ENCODE assay signal across 7 mouse cellular contexts in the genomic region with DNA sequence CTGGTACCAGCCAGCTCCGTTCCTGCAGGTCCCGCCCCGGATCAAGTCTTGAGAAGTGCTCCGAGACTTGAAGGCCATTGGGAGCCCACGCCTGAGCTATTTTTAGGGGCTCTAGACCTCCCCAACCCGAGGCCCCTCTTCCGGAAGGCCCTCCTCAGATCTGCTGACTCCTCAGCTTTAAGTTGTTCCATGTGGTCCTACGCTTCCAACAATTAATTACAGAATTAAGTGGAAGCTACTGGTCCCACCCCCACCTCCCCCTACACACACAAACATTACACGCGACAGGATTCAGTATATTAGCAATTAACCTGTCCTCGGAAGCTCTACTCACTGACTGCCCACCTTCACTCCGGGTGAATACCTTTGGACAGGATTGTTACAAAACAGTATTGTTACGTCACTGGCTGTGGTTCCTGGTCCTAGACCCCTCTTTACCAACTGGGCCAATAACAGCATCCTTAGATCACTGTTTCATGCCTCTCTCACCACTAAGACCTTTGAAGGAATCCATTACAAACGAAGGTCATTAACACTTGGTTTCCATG. TPM values are rescaled to one million over a fixed set of nuclear protein-coding genes. Genes with fewer than 3 reads are reported as not detected.
DNase-seq lines count a peak whose midpoint lies in the region; ATAC-seq and TF ChIP-seq lines count a peak whose summit lies in the region.

No protein-coding gene starts in this region.

- H3K4me2 ChIP-seq in forebrain, embryonic 14.5 days (ENCODE audit: low read length) = peak overlapping the region; percentile 57
- H3K4me2 ChIP-seq in liver, embryonic 11.5 days = peak overlapping the region; percentile 66

- TF ChIP-seq POLR2A in spleen, adult 2 months (IDR thresholded peaks at IDR 0.05; ENCODE audit: low read depth, low read length) = no peak

- H3K9me3 ChIP-seq in forebrain, embryonic 14.5 days (replicated peaks; ENCODE audit: control insufficient read depth, low read length) = no peaks in the 10 kb centered on the region
- no peaks in the 10 kb centered on the region for H3K9me3 ChIP-seq in liver, embryonic 11.5 days (ENCODE audit: control insufficient read depth, low read length)

- H3K4me3 ChIP-seq in spleen, adult 2 months (ENCODE audit: extremely low read depth, insufficient read depth, insufficient read length) = peak overlapping the region; percentile 67
- H3K4me3 ChIP-seq in forebrain, embryonic 14.5 days (ENCODE audit: low read depth, low read length) = peak overlapping the region; percentile 48
- H3K4me3 ChIP-seq in liver, embryonic 11.5 days (ENCODE audit: low read depth, low read length) = peak overlapping the region; percentile 69

- TF ChIP-seq CTCF in spleen, adult 2 months (IDR thresholded peaks at IDR 0.05; ENCODE audit: extremely low read depth, insufficient read depth, insufficient read length, insufficient replicate concordance) = no peak

- no peak; the same call in 1 of the 2 replicates for ATAC-seq in forebrain, embryonic 14.5 days
- no peak for ATAC-seq in liver, embryonic 11.5 days (replicated peaks; ENCODE audit: low FRiP score)

- H3K4me1 ChIP-seq in spleen, adult 2 months (ENCODE audit: control insufficient read depth, insufficient read depth, insufficient read length) = no peaks in the 10 kb centered on the region; the same call in 1 of the 2 replicates
- H3K4me1 ChIP-seq in forebrain, embryonic 14.5 days (ENCODE audit: control insufficient read depth, insufficient read depth, low read length) = no peaks in the 10 kb centered on the region
- H3K4me1 ChIP-seq in liver, embryonic 11.5 days (replicated peaks; ENCODE audit: control insufficient read depth, insufficient read depth, low read length) = no peaks in the 10 kb centered on the region

- peak overlapping the region; percentile 66 for H3K9ac ChIP-seq in forebrain, embryonic 14.5 days (ENCODE audit: low read length)
- H3K9ac ChIP-seq in liver, embryonic 11.5 days (ENCODE audit: low read depth, low read length) = peak overlapping the region; percentile 76

- no peaks in the 10 kb centered on the region for H3K36me3 ChIP-seq in spleen, adult 2 months (ENCODE audit: control insufficient read depth, insufficient read depth, low read length)
- no peaks in the 10 kb centered on the region for H3K36me3 ChIP-seq in forebrain, embryonic 14.5 days (ENCODE audit: control insufficient read depth, insufficient read depth, low read length)
- H3K36me3 ChIP-seq in liver, embryonic 11.5 days (ENCODE audit: control insufficient read depth, insufficient read depth, low read length) = no peaks in the 10 kb centered on the region

- H3K27ac ChIP-seq in spleen, adult 2 months (ENCODE audit: insufficient read depth, low read length) = peak overlapping the region; percentile 74; the same call in 1 of the 2 replicates
- H3K27ac ChIP-seq in forebrain, embryonic 14.5 days (ENCODE audit: low read depth, low read length) = 0 out of 2 replicates have a peak overlapping the region, but pooled peaks have one; percentile 58
- H3K27ac ChIP-seq in liver, embryonic 11.5 days (ENCODE audit: low read depth, low read length) = peak overlapping the region; percentile 45; the same call in 1 of the 2 replicates

- WGBS in spleen, adult 2 months = 45% methylated on average over 14 of the region's 14 CpGs
- 52% methylated on average over 14 of the region's 14 CpGs for WGBS in forebrain, embryonic 14.5 days
- 30% methylated on average over 14 of the region's 14 CpGs for WGBS in liver, embryonic 11.5 days

- no peak for DNase-seq in spleen, adult 2 months (ENCODE audit: low read depth in 1 of 2, low spot score in 2 of 2)
- no peak for DNase-seq in spleen, adult 12 weeks (ENCODE audit: low spot score)
- no peak for DNase-seq in forebrain, embryonic 14.5 days (ENCODE audit: low spot score)
- no peak for DNase-seq in liver, embryonic 11.5 days (ENCODE audit: low spot score)
- DNase-seq in MN1 (ENCODE audit: low spot score) = no peak
- DNase-seq in spleen, postnatal 10 days (ENCODE audit: low spot score in 2 of 2) = no peak
- no peak for DNase-seq in layer of hippocampus, adult 11-12 months (ENCODE audit: low spot score)

- H3K27me3 ChIP-seq in spleen, adult 2 months (ENCODE audit: control insufficient read depth, insufficient read depth, low read length) = no peaks in the 10 kb centered on the region
- no peaks in the 10 kb centered on the region for H3K27me3 ChIP-seq in forebrain, embryonic 14.5 days (replicated peaks; ENCODE audit: control insufficient read depth, insufficient read depth, low read length)
- H3K27me3 ChIP-seq in liver, embryonic 11.5 days (replicated peaks; ENCODE audit: control insufficient read depth, insufficient read depth, low read length) = no peaks in the 10 kb centered on the region; the same call in 1 of the 2 replicates

RNA-seq across cellular contexts. Expression of gene Pdk3, which starts 0.4 kb away (rescaled TPM):
- 7.3 and 10.4 TPM in 2 replicates for polyA plus RNA-seq in spleen, adult 2 months (2012; rRNA removed)
- polyA plus RNA-seq in forebrain, embryonic 14.5 days (2014; fragmentation: Nextera tagmentation; extraction: Ambion mirVana) = 32.9 and 35.5 TPM in 2 replicates
- 60.8 and 68.3 TPM in 2 replicates for polyA plus RNA-seq in liver, embryonic 11.5 days (2014; fragmentation: Nextera tagmentation; extraction: Ambion mirVana)
